Mouse (Mus musculus): ENCODE data around the gene Fsd1l. TPM values are rescaled to one million over a fixed set of nuclear protein-coding genes. Genes with fewer than 3 reads are reported as not detected.
"Not testable (repeated sequence)": the region's sequence is repeated elsewhere in the genome, so short reads cannot be mapped to it uniquely, and the experiment has no call there.

Gene Fsd1l
- total and polyA plus RNA-seq, 2 experiments, result 0.05 to 0.74 TPM

- H3K27ac ChIP-seq (replicated peaks; ENCODE audit: insufficient read depth, low read depth, low read length), result no peak overlapping the region
- no peak for DNase-seq (ENCODE audit: extremely low read depth, low read depth, low spot score)
- no peaks in the 10 kb centered on the region; the same call in 1 of the 2 replicates for H3K36me3 ChIP-seq (ENCODE audit: control insufficient read depth, insufficient read depth, low read length)
- no peaks in the 10 kb centered on the region for H3K27me3 ChIP-seq (ENCODE audit: control insufficient read depth, insufficient read depth, low read length)
- no peaks in the 10 kb centered on the region for H3K4me1 ChIP-seq (ENCODE audit: control insufficient read depth, insufficient read depth, low read length)
- H3K4me3 ChIP-seq (ENCODE audit: insufficient read depth, low read depth, low read length), result no peak overlapping the region
- H3K9ac ChIP-seq (ENCODE audit: low read depth, low read length), result no peak overlapping the region
- 83% methylated on average over 3 of the region's 3 CpGs for WGBS
- H3K79me2 ChIP-seq (ENCODE audit: control insufficient read depth, insufficient read depth, low read length), result no peaks in the 10 kb centered on the region
- TF ChIP-seq POLR2A (IDR thresholded peaks at IDR 0.05; ENCODE audit: extremely low read depth, insufficient read depth, low read length), result no peak
- TF ChIP-seq CTCF (IDR thresholded peaks at IDR 0.05; ENCODE audit: low read depth, low read length), result no peak
Observed at GRCm38 (mm10) chr4:53658029-53658428, 26.8 kb downstream of the Fsd1l start.

DNA sequence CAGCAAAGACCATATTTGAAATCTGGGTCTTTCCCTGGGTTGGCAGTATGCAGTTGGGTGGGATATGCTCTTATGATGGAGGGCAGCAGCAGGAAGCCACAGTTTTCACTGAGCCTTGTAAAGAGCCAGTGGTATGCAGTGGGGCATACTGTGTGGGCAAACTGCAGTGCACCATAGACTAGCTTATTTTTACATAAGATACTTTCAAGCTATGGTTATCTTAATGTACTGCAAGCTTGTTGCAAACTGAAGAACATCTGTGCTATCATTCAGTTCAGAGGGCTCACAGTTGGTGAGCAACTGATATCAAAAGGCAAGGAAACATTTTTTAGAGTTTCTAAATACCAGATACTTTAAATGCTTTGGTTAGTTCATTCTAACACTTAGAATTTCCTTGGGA, 29.4 kb downstream of the Fsd1l start:
- H3K27me3 ChIP-seq (ENCODE audit: control insufficient read depth, insufficient read depth, low read length), result no peaks in the 10 kb centered on the region
- H3K4me1 ChIP-seq (ENCODE audit: control insufficient read depth, insufficient read depth, low read length), result no peaks in the 10 kb centered on the region
- no peak overlapping the region for H3K9ac ChIP-seq (ENCODE audit: low read depth, low read length)
- no peak overlapping the region for H3K27ac ChIP-seq (replicated peaks; ENCODE audit: insufficient read depth, low read depth, low read length)
- H3K36me3 ChIP-seq (ENCODE audit: control insufficient read depth, insufficient read depth, low read length), result no peaks in the 10 kb centered on the region; the same call in 1 of the 2 replicates
- TF ChIP-seq CTCF (IDR thresholded peaks at IDR 0.05; ENCODE audit: low read depth, low read length) (no peak), POLR2A (IDR thresholded peaks at IDR 0.05; ENCODE audit: extremely low read depth, insufficient read depth, low read length) (no peak)
- H3K4me3 ChIP-seq (ENCODE audit: insufficient read depth, low read depth, low read length), result no peak overlapping the region
- DNase-seq (ENCODE audit: extremely low read depth, low read depth, low spot score), result no peak
- H3K79me2 ChIP-seq (ENCODE audit: control insufficient read depth, insufficient read depth, low read length), result no peaks in the 10 kb centered on the region

DNA sequence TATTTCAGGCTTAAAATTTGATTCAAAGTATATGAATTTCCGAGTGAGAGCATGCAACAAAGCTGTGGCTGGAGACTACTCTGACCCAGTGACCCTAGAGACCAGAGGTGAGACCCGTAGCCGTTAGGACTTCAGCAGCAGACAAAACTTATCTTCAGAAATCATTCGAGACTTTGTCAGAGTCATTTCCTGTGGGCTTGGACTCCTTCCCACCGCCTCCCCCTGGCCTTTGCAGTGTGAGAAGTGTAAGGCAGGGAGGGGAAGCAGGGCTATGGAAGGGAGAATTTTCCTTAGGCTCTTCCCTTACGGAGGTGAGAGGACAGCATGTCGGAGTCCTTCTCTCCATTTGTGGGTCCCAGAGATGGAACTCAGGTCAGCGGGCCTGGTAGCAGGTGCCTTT, 50.8 kb downstream of the Fsd1l start:
- TF ChIP-seq CTCF (IDR thresholded peaks at IDR 0.05; ENCODE audit: low read depth, low read length) (no peak), POLR2A (IDR thresholded peaks at IDR 0.05; ENCODE audit: extremely low read depth, insufficient read depth, low read length) (no peak)

GRCm38 (mm10) chr4:53688965-53689364, 57.7 kb downstream of the Fsd1l start:
- WGBS, result 90% methylated on average over 4 of the region's 4 CpGs
- Histone ChIP-seq H3K79me2 (ENCODE audit: control insufficient read depth, insufficient read depth, low read length) (no peaks in the 10 kb centered on the region), H3K27ac (replicated peaks; ENCODE audit: insufficient read depth, low read depth, low read length) (no peak overlapping the region), H3K36me3 (ENCODE audit: control insufficient read depth, insufficient read depth, low read length) (no peaks in the 10 kb centered on the region), H3K4me1 (ENCODE audit: control insufficient read depth, insufficient read depth, low read length) (no peaks in the 10 kb centered on the region), H3K27me3 (ENCODE audit: control insufficient read depth, insufficient read depth, low read length) (no peaks in the 10 kb centered on the region), H3K4me3 (ENCODE audit: insufficient read depth, low read depth, low read length) (no peak overlapping the region), H3K9ac (ENCODE audit: low read depth, low read length) (no peak overlapping the region)
- no peak for TF ChIP-seq CTCF (IDR thresholded peaks at IDR 0.05; ENCODE audit: low read depth, low read length)
- no peak for TF ChIP-seq POLR2A (IDR thresholded peaks at IDR 0.05; ENCODE audit: extremely low read depth, insufficient read depth, low read length)
- no peak for DNase-seq (ENCODE audit: extremely low read depth, low read depth, low spot score)

More for the DNA sequence above, 50.8 kb downstream of the Fsd1l start:
- H3K27me3 ChIP-seq (ENCODE audit: control insufficient read depth, insufficient read depth, low read length), result no peaks in the 10 kb centered on the region
- H3K27ac ChIP-seq (replicated peaks; ENCODE audit: insufficient read depth, low read depth, low read length), result no peak overlapping the region
- no peaks in the 10 kb centered on the region for H3K4me1 ChIP-seq (ENCODE audit: control insufficient read depth, insufficient read depth, low read length)
- no peak overlapping the region for H3K9ac ChIP-seq (ENCODE audit: low read depth, low read length)
- H3K79me2 ChIP-seq (ENCODE audit: control insufficient read depth, insufficient read depth, low read length), result no peaks in the 10 kb centered on the region
- no peaks in the 10 kb centered on the region for H3K36me3 ChIP-seq (ENCODE audit: control insufficient read depth, insufficient read depth, low read length)
- no peak for DNase-seq (ENCODE audit: extremely low read depth, low read depth, low spot score)
- H3K4me3 ChIP-seq (ENCODE audit: insufficient read depth, low read depth, low read length), result no peak overlapping the region
- WGBS, result 76% methylated on average over 8 of the region's 8 CpGs

- no peak for DNase-seq (ENCODE audit: extremely low read depth, low read depth, low spot score)
- H3K4me1 ChIP-seq (ENCODE audit: control insufficient read depth, insufficient read depth, low read length), result no peaks in the 10 kb centered on the region
- WGBS, result 100% methylated on average over 1 of the region's 1 CpGs
- no peaks in the 10 kb centered on the region for H3K79me2 ChIP-seq (ENCODE audit: control insufficient read depth, insufficient read depth, low read length)
- H3K27me3 ChIP-seq (ENCODE audit: control insufficient read depth, insufficient read depth, low read length), result no peaks in the 10 kb centered on the region
- H3K27ac ChIP-seq (replicated peaks; ENCODE audit: insufficient read depth, low read depth, low read length), result no peak overlapping the region
- H3K4me3 ChIP-seq (ENCODE audit: insufficient read depth, low read depth, low read length), result no peak overlapping the region
- H3K36me3 ChIP-seq (ENCODE audit: control insufficient read depth, insufficient read depth, low read length), result no peaks in the 10 kb centered on the region
- no peak overlapping the region for H3K9ac ChIP-seq (ENCODE audit: low read depth, low read length)
- TF ChIP-seq CTCF (IDR thresholded peaks at IDR 0.05; ENCODE audit: low read depth, low read length) (no peak), POLR2A (IDR thresholded peaks at IDR 0.05; ENCODE audit: extremely low read depth, insufficient read depth, low read length) (no peak)
Observed at GRCm38 (mm10) chr4:53691418-53691817, 60.1 kb downstream of the Fsd1l start.

DNA sequence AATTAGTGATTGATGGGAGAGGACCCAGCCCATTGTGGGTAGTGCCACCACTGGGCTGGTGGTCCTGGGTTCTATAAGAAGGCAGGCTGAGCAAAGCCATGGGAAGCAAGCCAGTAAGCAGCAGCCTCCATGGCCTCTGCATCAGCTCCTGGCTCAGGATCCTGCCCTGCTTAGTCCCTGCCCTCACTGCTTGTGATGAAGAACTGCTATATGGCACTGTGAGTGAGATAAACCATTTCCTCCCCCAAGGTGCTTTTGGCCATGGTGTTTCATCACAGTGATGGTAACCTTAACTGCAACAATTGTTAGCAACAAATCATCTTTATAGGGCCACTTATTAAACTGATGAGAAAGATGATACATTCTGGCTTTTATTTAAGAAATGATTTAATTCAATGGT, 77.9 kb downstream of the Fsd1l start:
- not testable (repeated sequence) for H3K9ac ChIP-seq (ENCODE audit: low read depth, low read length); DNase-seq (ENCODE audit: extremely low read depth, low read depth, low spot score)

More for the DNA sequence above, 77.9 kb downstream of the Fsd1l start:
- H3K27me3 ChIP-seq (ENCODE audit: control insufficient read depth, insufficient read depth, low read length); H3K4me1 ChIP-seq (ENCODE audit: control insufficient read depth, insufficient read depth, low read length); H3K79me2 ChIP-seq (ENCODE audit: control insufficient read depth, insufficient read depth, low read length); H3K27ac ChIP-seq (replicated peaks; ENCODE audit: insufficient read depth, low read depth, low read length); H3K36me3 ChIP-seq (ENCODE audit: control insufficient read depth, insufficient read depth, low read length); H3K4me3 ChIP-seq (ENCODE audit: insufficient read depth, low read depth, low read length): not testable (repeated sequence)

Measured in liver, adult 2 months (tissue).